Mouse (Mus musculus): ENCODE results near the gene Hacd1. TPM values are rescaled to one million over a fixed set of nuclear protein-coding genes. Genes with fewer than 3 reads are reported as not detected.
A peak's percentile ranks its signal among the peaks of the same experiment; 100 is the strongest.

The Hacd1 gene
- total RNA-seq, 2 experiments from 2014 or later = 14.6 to 17.0 TPM

GRCm38 (mm10) chr2:14065704-14066650, 10.0 kb upstream of the Hacd1 start:
- intact Hi-C loops (cut with DNase I) = no loop called here
- Histone ChIP-seq H3K4me3 (no peak overlapping the region), H3K27ac (no peak overlapping the region)
- DNase-seq (ENCODE audit: extremely low spot score in 1 of 2, low spot score in 2 of 2) = no peak
- TF ChIP-seq CTCF (IDR thresholded peaks at IDR 0.05) = no peak

- TF ChIP-seq CTCF (IDR thresholded peaks at IDR 0.05) = no peak
- Histone ChIP-seq H3K4me3 (peak overlapping the region; percentile 95), H3K27ac (peak overlapping the region; percentile 97)
- intact Hi-C loops (cut with DNase I) = loop anchor here (1.0 to 5.0 kb wide), 2 partner anchors 18 to 647 kb away; no protein-coding TSS in a partner anchor
- DNase-seq (ENCODE audit: extremely low spot score in 1 of 2, low spot score in 2 of 2) = peak; percentile 61 to 62
Measured at GRCm38 (mm10) chr2:14055168-14055565, 768 bp downstream of the Hacd1 start.

GRCm38 (mm10) chr2:14054716-14055115, 1.2 kb downstream of the Hacd1 start:
- intact Hi-C loops (cut with DNase I) = loop anchor here (1.0 to 5.0 kb wide), 2 partner anchors 19 to 648 kb away; no protein-coding TSS in a partner anchor
- peak overlapping the region; percentile 95 for H3K4me3 ChIP-seq
- DNase-seq (ENCODE audit: extremely low spot score in 1 of 2, low spot score in 2 of 2) = no peak

GRCm38 (mm10) chr2:14054163-14054562, 1.8 kb downstream of the Hacd1 start:
- DNase-seq (ENCODE audit: extremely low spot score in 1 of 2, low spot score in 2 of 2) = no peak
- TF ChIP-seq CTCF (IDR thresholded peaks at IDR 0.05) = no peak
- intact Hi-C loops (cut with DNase I) = no loop called here
- Histone ChIP-seq H3K27ac (no peak overlapping the region), H3K4me3 (peak overlapping the region; percentile 95; the same call in 1 of the 2 replicates)

More at GRCm38 (mm10) chr2:14054716-14055115, 1.2 kb downstream of the Hacd1 start:
- H3K27ac ChIP-seq = peak overlapping the region; percentile 97
- TF ChIP-seq CTCF (IDR thresholded peaks at IDR 0.05) = no peak

- intact Hi-C loops (cut with DNase I) = no loop called here
- H3K27ac ChIP-seq = no peak overlapping the region
- H3K4me3 ChIP-seq = no peak overlapping the region
- DNase-seq (ENCODE audit: extremely low spot score in 1 of 2, low spot score in 2 of 2) = no peak
- no peak for TF ChIP-seq CTCF (IDR thresholded peaks at IDR 0.05)
Measured at GRCm38 (mm10) chr2:14053618-14054017, 2.3 kb downstream of the Hacd1 start.

- H3K27ac ChIP-seq = no peak overlapping the region; the same call in 1 of the 2 replicates
- TF ChIP-seq CTCF (IDR thresholded peaks at IDR 0.05) = no peak
Measured at GRCm38 (mm10) chr2:14048808-14049207, 7.1 kb downstream of the Hacd1 start.

GRCm38 (mm10) chr2:14048381-14048780, 7.6 kb downstream of the Hacd1 start:
- no peak overlapping the region for H3K4me3 ChIP-seq
- H3K27ac ChIP-seq = no peak overlapping the region
- intact Hi-C loops (cut with DNase I) = loop anchor here (5.0 kb wide), 1 partner anchor 244 kb away; no protein-coding TSS in a partner anchor
- TF ChIP-seq CTCF (IDR thresholded peaks at IDR 0.05) = peak; percentile 86
- peak; percentile 59 to 61 for DNase-seq (ENCODE audit: extremely low spot score in 1 of 2, low spot score in 2 of 2)

More at GRCm38 (mm10) chr2:14048808-14049207, 7.1 kb downstream of the Hacd1 start:
- DNase-seq (ENCODE audit: extremely low spot score in 1 of 2, low spot score in 2 of 2) = no peak
- intact Hi-C loops (cut with DNase I) = loop anchor here (5.0 kb wide), 1 partner anchor 243 kb away; no protein-coding TSS in a partner anchor
- H3K4me3 ChIP-seq = no peak overlapping the region

- Histone ChIP-seq H3K27ac (no peak overlapping the region), H3K4me3 (no peak overlapping the region)
- no peak for DNase-seq (ENCODE audit: extremely low spot score in 1 of 2, low spot score in 2 of 2)
- intact Hi-C loops (cut with DNase I) = no loop called here
- no peak for TF ChIP-seq CTCF (IDR thresholded peaks at IDR 0.05)
Measured at GRCm38 (mm10) chr2:14043577-14044170, 12.3 kb downstream of the Hacd1 start.

- DNase-seq (ENCODE audit: extremely low spot score in 1 of 2, low spot score in 2 of 2) = no peak
- intact Hi-C loops (cut with DNase I) = no loop called here
- H3K27ac ChIP-seq = no peak overlapping the region
- TF ChIP-seq CTCF (IDR thresholded peaks at IDR 0.05) = no peak
- no peak overlapping the region for H3K4me3 ChIP-seq
Measured at GRCm38 (mm10) chr2:14043011-14043410, 12.9 kb downstream of the Hacd1 start.

GRCm38 (mm10) chr2:14041249-14041648, 14.7 kb downstream of the Hacd1 start:
- H3K27ac ChIP-seq = no peak overlapping the region
- no peak overlapping the region for H3K4me3 ChIP-seq
- intact Hi-C loops (cut with DNase I) = no loop called here
- DNase-seq (ENCODE audit: extremely low spot score in 1 of 2, low spot score in 2 of 2) = no peak
- no peak for TF ChIP-seq CTCF (IDR thresholded peaks at IDR 0.05)

GRCm38 (mm10) chr2:14019228-14019627, 36.7 kb downstream of the Hacd1 start:
- Histone ChIP-seq H3K4me3 (no peak overlapping the region), H3K27ac (no peak overlapping the region)
- no peak for DNase-seq (ENCODE audit: extremely low spot score in 1 of 2, low spot score in 2 of 2)
- TF ChIP-seq CTCF (IDR thresholded peaks at IDR 0.05) = no peak
- intact Hi-C loops (cut with DNase I) = no loop called here

GRCm38 (mm10) chr2:14005121-14005520, 50.8 kb downstream of the Hacd1 start:
- Histone ChIP-seq H3K4me3 (no peak overlapping the region), H3K27ac (no peak overlapping the region)
- DNase-seq (ENCODE audit: extremely low spot score in 1 of 2, low spot score in 2 of 2) = no peak
- intact Hi-C loops (cut with DNase I) = no loop called here
- no peak for TF ChIP-seq CTCF (IDR thresholded peaks at IDR 0.05)
